Mouse (Mus musculus) Patski (cell line): Measurements from ENCODE around the gene Prpf3. TPM values are rescaled to one million over a fixed set of nuclear protein-coding genes. Genes with fewer than 3 reads are reported as not detected.
A peak's percentile ranks its signal among the peaks of the same experiment; 100 is the strongest.

ENCODE experiments used
- ATAC-seq: fragments of 100-300 bp; one replicate; pipeline ENCODE4 v1.8.0; 2021
- CTCF ChIA-PET: fragments of 350-600 bp; sonication (Branson Sonifier 250); formaldehyde crosslinking; loops from one replicate; lab custom pipeline; 2022; ENCODE audit warnings: inconsistent platforms; lab: Charles Lee
- POLR2A ChIA-PET: fragments of 350-600 bp; sonication (Branson Sonifier 250); formaldehyde crosslinking; loops from one replicate; lab custom pipeline; 2022; ENCODE audit warnings: antibody characterized with exemption, inconsistent platforms; lab: Charles Lee
- DNase-seq: peaks from one replicate; pipeline ENCODE4 v3.0.0-alpha.2; 2011; ENCODE audit warnings: low read depth, low spot score
- H3K27me3 ChIP-seq: fragments of 371-371 bp; one replicate; pipeline ENCODE4 v1.5.1; 2021
- CTCF ChIP-seq: fragments of 100-300 bp; IDR thresholded peaks from one replicate; pipeline ENCODE4 v1.5.1; 2021
- in situ Hi-C: fragments of 300-500 bp; cut with MboI; formaldehyde crosslinking; loops from 3 replicates; pipeline ENCODE4 v1.11.1; 2018; ENCODE audit warnings: low pct_unique_long_range_greater_than_20kb, mixed read lengths
- polyA plus RNA-seq: library from polyadenylated mRNA; unstranded; gene quantifications from one replicate; pipeline ENCODE4 v1.2.3, GENCODE M21; 2021

Prpf3 gene
- polyA plus RNA-seq, 1 experiment from 2014 or later = 48.9 TPM

- ATAC-seq (peak; percentile 50), DNase-seq (peak; percentile 55)
- ChIA-PET CTCF (interaction anchor here (0.9 to 4.3 kb wide), 6 partner anchors 10 to 82 kb away, joined by 3 to 46 read pairs (median 8); partner anchors contain the start of genes Car14 and Mrps21), POLR2A (interaction anchor here (0.9 to 2.6 kb wide), 7 partner anchors 10 to 25 kb away, joined by 3 to 10 read pairs (median 5); partner anchors contain the start of gene Aph1a)
- in situ Hi-C loops = loop anchor here (5.0 kb wide), 2 partner anchors 79 to 174 kb away; partner anchors contain the start of gene Vps45
- H3K27me3 ChIP-seq = no peaks in the 10 kb centered on the region
- no peak for TF ChIP-seq CTCF
Observed at GRCm38 (mm10) chr3:95882816-95883425, 27.2 kb upstream of the Prpf3 start.

- ChIA-PET CTCF (interaction anchor here (0.9 to 4.3 kb wide), 7 partner anchors 10 to 83 kb away, joined by 3 to 46 read pairs (median 8); partner anchors contain the start of genes Car14 and Mrps21), POLR2A (interaction anchor here (0.9 to 2.6 kb wide), 7 partner anchors 10 to 25 kb away, joined by 3 to 10 read pairs (median 5); partner anchors contain the start of gene Aph1a)
- ATAC-seq = peak; percentile 95
- no peaks in the 10 kb centered on the region for H3K27me3 ChIP-seq
- no peak for TF ChIP-seq CTCF
- in situ Hi-C loops = loop anchor here (5.0 kb wide), 2 partner anchors 80 to 175 kb away; partner anchors contain the start of gene Vps45
- peak; percentile 98 for DNase-seq
Observed at GRCm38 (mm10) chr3:95881979-95882815, 26.5 kb upstream of the Prpf3 start, which contains the start of gene Ciart. TSS of gene Ciart (minus strand) at chr3:95882251.

GRCm38 (mm10) chr3:95879063-95879462 is 23.4 kb upstream of the Prpf3 start:
- no peaks in the 10 kb centered on the region for H3K27me3 ChIP-seq
- no peak for ATAC-seq
- TF ChIP-seq CTCF = no peak
- CTCF ChIA-PET = interaction anchor here (1.0 kb wide), 1 partner anchor 28 kb away, joined by 3 read pairs; no protein-coding TSS in a partner anchor
- DNase-seq = no peak
- POLR2A ChIA-PET = no interaction called here
- in situ Hi-C loops = no loop called here

DNA sequence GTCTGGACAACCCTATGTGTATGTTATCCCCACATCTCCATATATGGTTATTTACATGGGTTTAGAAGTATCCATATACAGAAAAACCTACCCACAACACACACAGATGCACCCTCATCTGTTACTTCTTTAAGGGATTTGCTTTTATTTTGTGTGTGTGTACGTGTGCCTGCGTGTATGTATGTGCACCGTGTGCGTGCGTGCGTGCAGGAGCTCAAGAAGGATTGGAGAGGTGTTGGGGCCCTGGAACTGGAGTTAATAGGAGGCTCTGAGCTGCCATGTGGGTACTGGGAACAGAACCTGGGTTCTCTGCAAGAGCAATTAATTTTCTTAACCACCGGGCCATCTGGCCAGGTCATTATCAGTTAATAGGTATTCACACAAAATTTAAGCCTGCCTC is 16.4 kb upstream of the Prpf3 start:
- TF ChIP-seq CTCF = no peak
- DNase-seq (no peak), ATAC-seq (no peak)
- CTCF ChIA-PET = interaction anchor here (1.1 to 6.5 kb wide), 7 partner anchors 10 to 239 kb away, joined by 3 to 35 read pairs (median 4); partner anchors contain the start of gene Ciart
- no peaks in the 10 kb centered on the region for H3K27me3 ChIP-seq
- in situ Hi-C loops = no loop called here
- POLR2A ChIA-PET = interaction anchor here (0.6 to 1.7 kb wide), 5 partner anchors 9 to 94 kb away, joined by 3 to 10 read pairs (median 6); partner anchors contain the start of gene Ciart

- POLR2A ChIA-PET = interaction anchor here (0.7 to 1.3 kb wide), 4 partner anchors 10 to 34 kb away, joined by 3 to 10 read pairs (median 5); partner anchors contain the start of gene Ciart
- ATAC-seq = peak; percentile 94
- CTCF ChIA-PET = interaction anchor here (1.0 to 6.5 kb wide), 6 partner anchors 10 to 239 kb away, joined by 3 to 35 read pairs (median 6); partner anchors contain the start of gene Ciart
Observed at GRCm38 (mm10) chr3:95871392-95871867, 15.7 kb upstream of the Prpf3 start, which contains the start of gene Mrps21. TSS of gene Mrps21 (minus strand) at chr3:95871519.

DNA sequence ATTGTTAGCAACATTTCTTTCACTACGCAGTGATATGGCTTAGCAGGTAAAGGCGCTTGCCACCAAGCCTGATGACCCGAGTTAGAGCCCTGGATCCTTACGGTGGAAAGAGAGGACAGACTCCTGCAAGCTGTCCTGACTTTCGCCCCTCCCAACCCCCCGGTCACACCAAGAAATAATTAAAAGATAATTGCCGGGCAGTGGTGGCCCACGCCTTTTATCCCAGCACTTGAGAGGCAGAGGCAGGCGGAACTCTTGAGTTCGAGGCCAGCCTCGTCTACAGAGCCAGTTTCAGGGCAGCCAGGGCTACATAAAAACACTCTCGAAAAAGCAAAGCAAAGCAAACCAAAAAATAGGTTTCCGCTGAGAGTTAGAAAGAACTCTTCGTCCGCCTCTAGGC is 15.3 kb upstream of the Prpf3 start:
- ChIA-PET POLR2A (interaction anchor here (0.7 to 1.5 kb wide), 3 partner anchors 15 to 18 kb away, joined by 3 to 6 read pairs (median 5); partner anchors contain the start of gene Prpf3), CTCF (interaction anchor here (1.0 to 6.5 kb wide), 5 partner anchors 9 to 238 kb away, joined by 3 to 35 read pairs (median 8); partner anchors contain the start of gene Ciart)
- H3K27me3 ChIP-seq = no peaks in the 10 kb centered on the region
- DNase-seq (no peak), ATAC-seq (peak; percentile 3)
- TF ChIP-seq CTCF = no peak
- in situ Hi-C loops = no loop called here

More at GRCm38 (mm10) chr3:95871392-95871867, 15.7 kb upstream of the Prpf3 start, which contains the start of gene Mrps21:
- no peak for TF ChIP-seq CTCF
- peak; percentile 77 for DNase-seq
- in situ Hi-C loops = no loop called here
- no peaks in the 10 kb centered on the region for H3K27me3 ChIP-seq

- no peak for DNase-seq
- no peaks in the 10 kb centered on the region for H3K27me3 ChIP-seq
- ChIA-PET CTCF (interaction anchor here (1.2 kb wide), 1 partner anchor 98 kb away, joined by 3 read pairs; no protein-coding TSS in a partner anchor), POLR2A (interaction anchor here (0.6 to 0.7 kb wide), 2 partner anchors 9 to 17 kb away, joined by 3 to 4 read pairs; no protein-coding TSS in a partner anchor)
- no peak for ATAC-seq
- no peak for TF ChIP-seq CTCF
- in situ Hi-C loops = no loop called here
Observed at GRCm38 (mm10) chr3:95867408-95867807, 11.7 kb upstream of the Prpf3 start.

DNA sequence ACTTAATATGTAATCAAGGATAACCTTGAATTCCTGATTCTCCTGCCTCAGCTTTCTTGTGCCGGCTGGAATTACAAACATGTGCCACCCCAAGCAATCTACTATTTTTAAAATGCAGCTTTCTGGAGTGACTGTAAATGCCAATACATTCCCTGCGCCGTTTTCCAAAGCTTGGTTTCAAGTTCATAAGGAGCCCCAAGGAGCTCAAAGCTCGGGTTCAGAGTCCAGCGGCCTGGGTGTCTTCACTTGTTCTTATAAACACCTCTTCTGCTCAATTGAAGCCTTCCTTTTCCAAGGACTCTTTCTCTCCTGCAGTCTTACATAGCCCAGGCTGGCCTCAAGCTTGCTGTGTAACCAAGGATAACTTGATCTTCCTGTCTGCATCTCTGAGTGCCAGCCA is 10.4 kb upstream of the Prpf3 start:
- in situ Hi-C loops = no loop called here
- ChIA-PET POLR2A (interaction anchor here (0.6 to 1.0 kb wide), 2 partner anchors 12 to 164 kb away, joined by 3 read pairs; no protein-coding TSS in a partner anchor), CTCF (interaction anchor here (1.0 to 2.6 kb wide), 2 partner anchors 40 to 97 kb away, joined by 3 to 12 read pairs; no protein-coding TSS in a partner anchor)
- ATAC-seq (no peak), DNase-seq (no peak)
- no peak for TF ChIP-seq CTCF
- H3K27me3 ChIP-seq = no peaks in the 10 kb centered on the region

DNA sequence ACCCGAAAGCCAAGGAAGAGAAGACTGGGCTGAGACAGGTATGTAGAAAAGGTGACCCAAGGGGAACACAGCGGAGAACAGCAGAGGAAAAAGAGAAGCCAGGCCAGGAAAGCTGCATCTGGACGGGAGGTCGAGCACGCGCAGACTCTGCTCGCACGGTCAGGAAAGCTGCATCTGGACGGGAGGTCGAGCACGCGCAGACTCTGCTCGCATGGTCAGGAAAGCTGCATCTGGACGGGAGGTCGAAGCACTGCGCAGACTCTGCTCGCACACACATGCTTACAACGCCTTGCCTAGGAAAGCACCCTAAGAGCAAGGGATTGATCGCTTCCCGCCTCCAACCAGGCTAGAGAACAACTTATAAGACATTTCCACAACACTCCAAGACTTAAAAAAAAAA is 9.9 kb upstream of the Prpf3 start:
- DNase-seq = no peak
- in situ Hi-C loops = no loop called here
- ATAC-seq = no peak
- CTCF ChIA-PET = interaction anchor here (1.0 to 2.6 kb wide), 3 partner anchors 40 to 98 kb away, joined by 3 to 12 read pairs (median 5); no protein-coding TSS in a partner anchor
- POLR2A ChIA-PET = interaction anchor here (0.6 kb wide), 1 partner anchor 165 kb away, joined by 3 read pairs; no protein-coding TSS in a partner anchor
- H3K27me3 ChIP-seq = no peaks in the 10 kb centered on the region
- TF ChIP-seq CTCF = no peak
